Mouse (Mus musculus): ENCODE results near the gene Limch1. TPM values are rescaled to one million over a fixed set of nuclear protein-coding genes. Genes with fewer than 3 reads are reported as not detected.

Limch1 gene
- polyA plus RNA-seq, 1 experiment from 2014 or later, result 115 TPM

GRCm38 (mm10) chr5:66842776-66843175, 97.1 kb downstream of the Limch1 start:
- Histone ChIP-seq H3K27me3 (no peaks in the 10 kb centered on the region), H3K4me3 (no peak overlapping the region), H3K4me2 (no peak overlapping the region), H3K9me3 (no peaks in the 10 kb centered on the region), H3K4me1 (no peaks in the 10 kb centered on the region), H3K27ac (no peak overlapping the region), H3K36me3 (no peaks in the 10 kb centered on the region), H3K9ac (no peak overlapping the region)
- ATAC-seq (ENCODE audit: insufficient number of reproducible peaks, insufficient read depth, low FRiP score, low TSS enrichment, low read depth), result no peak
- WGBS, result 88% methylated on average over 5 of the region's 5 CpGs

- Histone ChIP-seq H3K27ac (no peak overlapping the region), H3K9me3 (no peaks in the 10 kb centered on the region), H3K9ac (no peak overlapping the region), H3K36me3 (no peaks in the 10 kb centered on the region), H3K4me2 (no peak overlapping the region), H3K4me1 (peaks cover 3% of the 10 kb centered on the region; the same call in 1 of the 2 replicates), H3K27me3 (no peaks in the 10 kb centered on the region), H3K4me3 (no peak overlapping the region)
- ATAC-seq (ENCODE audit: insufficient number of reproducible peaks, insufficient read depth, low FRiP score, low TSS enrichment, low read depth), result no peak
- WGBS, result 65% methylated on average over 7 of the region's 7 CpGs
Observed at GRCm38 (mm10) chr5:66848136-66848535, 102.5 kb downstream of the Limch1 start.

- H3K4me3 ChIP-seq, result no peak overlapping the region
Observed at GRCm38 (mm10) chr5:66849148-66849547, 103.5 kb downstream of the Limch1 start.

GRCm38 (mm10) chr5:66850721-66851251, 105.2 kb downstream of the Limch1 start:
- H3K27me3 ChIP-seq, result no peaks in the 10 kb centered on the region
- no peaks in the 10 kb centered on the region for H3K9me3 ChIP-seq
- no peak for ATAC-seq (ENCODE audit: insufficient number of reproducible peaks, insufficient read depth, low FRiP score, low TSS enrichment, low read depth)
- H3K27ac ChIP-seq, result no peak overlapping the region
- no peak overlapping the region for H3K4me2 ChIP-seq
- peaks cover 9% of the 10 kb centered on the region for H3K4me1 ChIP-seq
- H3K36me3 ChIP-seq, result no peaks in the 10 kb centered on the region
- WGBS, result 80% methylated on average over 11 of the region's 11 CpGs
- H3K4me3 ChIP-seq, result no peak overlapping the region
- no peak overlapping the region for H3K9ac ChIP-seq

More at GRCm38 (mm10) chr5:66849148-66849547, 103.5 kb downstream of the Limch1 start:
- Histone ChIP-seq H3K27me3 (no peaks in the 10 kb centered on the region), H3K4me1 (peaks cover 3% of the 10 kb centered on the region; the same call in 1 of the 2 replicates), H3K9ac (no peak overlapping the region), H3K27ac (no peak overlapping the region), H3K9me3 (no peaks in the 10 kb centered on the region), H3K36me3 (no peaks in the 10 kb centered on the region), H3K4me2 (no peak overlapping the region)
- WGBS, result 84% methylated on average over 4 of the region's 4 CpGs
- no peak for ATAC-seq (ENCODE audit: insufficient number of reproducible peaks, insufficient read depth, low FRiP score, low TSS enrichment, low read depth)

GRCm38 (mm10) chr5:66851708-66852107, 106.1 kb downstream of the Limch1 start:
- no peak overlapping the region for H3K9ac ChIP-seq
- no peaks in the 10 kb centered on the region for H3K36me3 ChIP-seq
- H3K27ac ChIP-seq, result no peak overlapping the region
- no peaks in the 10 kb centered on the region for H3K9me3 ChIP-seq
- peaks cover 9% of the 10 kb centered on the region for H3K4me1 ChIP-seq
- H3K4me2 ChIP-seq, result no peak overlapping the region
- WGBS, result 80% methylated on average over 5 of the region's 5 CpGs
- H3K27me3 ChIP-seq, result no peaks in the 10 kb centered on the region
- H3K4me3 ChIP-seq, result no peak overlapping the region
- no peak for ATAC-seq (ENCODE audit: insufficient number of reproducible peaks, insufficient read depth, low FRiP score, low TSS enrichment, low read depth)

GRCm38 (mm10) chr5:66854263-66854662, 108.6 kb downstream of the Limch1 start:
- Histone ChIP-seq H3K9me3 (no peaks in the 10 kb centered on the region), H3K4me1 (peaks cover 6% of the 10 kb centered on the region), H3K4me3 (no peak overlapping the region), H3K27me3 (no peaks in the 10 kb centered on the region), H3K9ac (no peak overlapping the region), H3K36me3 (no peaks in the 10 kb centered on the region), H3K4me2 (no peak overlapping the region), H3K27ac (no peak overlapping the region)
- no peak for ATAC-seq (ENCODE audit: insufficient number of reproducible peaks, insufficient read depth, low FRiP score, low TSS enrichment, low read depth)
- WGBS, result 72% methylated on average over 5 of the region's 5 CpGs

- H3K9ac ChIP-seq, result no peak overlapping the region
- H3K4me3 ChIP-seq, result no peak overlapping the region
- H3K4me2 ChIP-seq, result no peak overlapping the region
- WGBS, result 68% methylated on average over 11 of the region's 11 CpGs
- no peaks in the 10 kb centered on the region for H3K27me3 ChIP-seq
- ATAC-seq (ENCODE audit: insufficient number of reproducible peaks, insufficient read depth, low FRiP score, low TSS enrichment, low read depth), result no peak
- H3K27ac ChIP-seq, result no peak overlapping the region
- H3K4me1 ChIP-seq, result peaks cover 6% of the 10 kb centered on the region
- no peaks in the 10 kb centered on the region for H3K9me3 ChIP-seq
- no peaks in the 10 kb centered on the region for H3K36me3 ChIP-seq
Observed at GRCm38 (mm10) chr5:66855358-66856107, 109.9 kb downstream of the Limch1 start.

GRCm38 (mm10) chr5:66859506-66859905, 113.9 kb downstream of the Limch1 start:
- Histone ChIP-seq H3K27ac (no peak overlapping the region), H3K27me3 (no peaks in the 10 kb centered on the region), H3K9ac (no peak overlapping the region), H3K4me2 (no peak overlapping the region), H3K4me1 (peaks cover 16% of the 10 kb centered on the region), H3K9me3 (no peaks in the 10 kb centered on the region), H3K36me3 (no peaks in the 10 kb centered on the region), H3K4me3 (no peak overlapping the region)
- 83% methylated on average over 3 of the region's 3 CpGs for WGBS
- no peak for ATAC-seq (ENCODE audit: insufficient number of reproducible peaks, insufficient read depth, low FRiP score, low TSS enrichment, low read depth)

- 0 out of 2 replicates have a peak, but pooled peaks have one; percentile 32 for ATAC-seq (ENCODE audit: insufficient number of reproducible peaks, insufficient read depth, low FRiP score, low TSS enrichment, low read depth)
- H3K9ac ChIP-seq, result no peak overlapping the region
Observed at GRCm38 (mm10) chr5:66861232-66862035, 115.8 kb downstream of the Limch1 start.

GRCm38 (mm10) chr5:66862151-66862550, 116.5 kb downstream of the Limch1 start:
- H3K4me1 ChIP-seq, result peaks cover 19% of the 10 kb centered on the region
- 0 out of 2 replicates have a peak overlapping the region, but pooled peaks have one; percentile 3 for H3K27ac ChIP-seq
- H3K9me3 ChIP-seq, result no peaks in the 10 kb centered on the region
- no peaks in the 10 kb centered on the region for H3K36me3 ChIP-seq
- H3K9ac ChIP-seq, result no peak overlapping the region
- H3K4me3 ChIP-seq, result no peak overlapping the region
- no peak overlapping the region for H3K4me2 ChIP-seq
- no peaks in the 10 kb centered on the region for H3K27me3 ChIP-seq
- WGBS, result 79% methylated on average over 4 of the region's 4 CpGs
- ATAC-seq (ENCODE audit: insufficient number of reproducible peaks, insufficient read depth, low FRiP score, low TSS enrichment, low read depth), result no peak

More at GRCm38 (mm10) chr5:66861232-66862035, 115.8 kb downstream of the Limch1 start:
- Histone ChIP-seq H3K4me2 (0 out of 2 replicates have a peak overlapping the region, but pooled peaks have one; percentile 16), H3K4me3 (no peak overlapping the region), H3K27ac (0 out of 2 replicates have a peak overlapping the region, but pooled peaks have one; percentile 3), H3K27me3 (no peaks in the 10 kb centered on the region), H3K9me3 (no peaks in the 10 kb centered on the region), H3K36me3 (no peaks in the 10 kb centered on the region), H3K4me1 (peaks cover 19% of the 10 kb centered on the region)
- WGBS, result 55% methylated on average over 17 of the region's 17 CpGs

- no peak overlapping the region for H3K4me2 ChIP-seq
- H3K4me1 ChIP-seq, result peaks cover 19% of the 10 kb centered on the region
- no peak overlapping the region for H3K9ac ChIP-seq
- peaks cover 4% of the 10 kb centered on the region; the same call in 1 of the 2 replicates for H3K36me3 ChIP-seq
- ATAC-seq (ENCODE audit: insufficient number of reproducible peaks, insufficient read depth, low FRiP score, low TSS enrichment, low read depth), result no peak
- 70% methylated on average over 5 of the region's 5 CpGs for WGBS
- no peak overlapping the region for H3K27ac ChIP-seq
- H3K27me3 ChIP-seq, result no peaks in the 10 kb centered on the region
- no peak overlapping the region for H3K4me3 ChIP-seq
- H3K9me3 ChIP-seq, result no peaks in the 10 kb centered on the region
Observed at GRCm38 (mm10) chr5:66865229-66865628, 119.6 kb downstream of the Limch1 start.

Data from embryonic facial prominence, embryonic 13.5 days (tissue).